Mouse (Mus musculus): ENCODE results near the gene Rtl10.
"Not testable (repeated sequence)": the region's sequence is repeated elsewhere in the genome, so short reads cannot be mapped to it uniquely, and the experiment has no call there.

Gene Rtl10

GRCm38 (mm10) chr16:18484386-18484785, 14.3 kb upstream of the Rtl10 start:
- DNase-seq, result peak in 1 of 2 experiments; percentile 19

GRCm38 (mm10) chr16:18484794-18485435, 13.8 kb upstream of the Rtl10 start:
- peak in 1 of 2 experiments; percentile 13 for DNase-seq

- no peak for DNase-seq
These were observed 12.6 kb upstream of the Rtl10 start for GRCm38 (mm10) chr16:18486126-18486525.

GRCm38 (mm10) chr16:18490281-18490680, 8.4 kb upstream of the Rtl10 start:
- no peak for DNase-seq

GRCm38 (mm10) chr16:18490894-18491293, 7.8 kb upstream of the Rtl10 start:
- no peak for DNase-seq

- DNase-seq, result peak; percentile 49 to 51
These were observed 711 bp upstream of the Rtl10 start for GRCm38 (mm10) chr16:18497865-18498515.

- DNase-seq, result peak; percentile 31 to 61
These were observed 295 bp downstream of the Rtl10 start for GRCm38 (mm10) chr16:18498996-18499395.

- no peak for DNase-seq
These were observed 2.8 kb downstream of the Rtl10 start for GRCm38 (mm10) chr16:18501531-18501930.

- DNase-seq, result no peak
These were observed 5.1 kb downstream of the Rtl10 start for GRCm38 (mm10) chr16:18503566-18504342.

- no peak for DNase-seq
These were observed 8.0 kb downstream of the Rtl10 start for GRCm38 (mm10) chr16:18506524-18507199.

- no peak for DNase-seq
These were observed 8.5 kb downstream of the Rtl10 start for GRCm38 (mm10) chr16:18507200-18507549.

GRCm38 (mm10) chr16:18511741-18512140, 13.0 kb downstream of the Rtl10 start:
- no peak for DNase-seq

- no peak for DNase-seq
These were observed 14.8 kb downstream of the Rtl10 start for GRCm38 (mm10) chr16:18513508-18513907.

GRCm38 (mm10) chr16:18518091-18518490, 19.4 kb downstream of the Rtl10 start:
- no peak for DNase-seq

- no peak for DNase-seq
These were observed 25.0 kb downstream of the Rtl10 start for GRCm38 (mm10) chr16:18523563-18524245.

GRCm38 (mm10) chr16:18528656-18529055, 30.0 kb downstream of the Rtl10 start:
- no peak for DNase-seq

- DNase-seq, result not testable (repeated sequence)
These were observed 34.4 kb downstream of the Rtl10 start for GRCm38 (mm10) chr16:18533061-18533460.

- DNase-seq, result no peak
These were observed 38.8 kb downstream of the Rtl10 start for GRCm38 (mm10) chr16:18537407-18537990.

- DNase-seq, result no peak
These were observed 40.6 kb downstream of the Rtl10 start for GRCm38 (mm10) chr16:18539281-18539680.

GRCm38 (mm10) chr16:18543151-18543829, 44.6 kb downstream of the Rtl10 start:
- DNase-seq, result no peak

GRCm38 (mm10) chr16:18547891-18548290, 49.2 kb downstream of the Rtl10 start:
- peak in 1 of 2 experiments; percentile 33 for DNase-seq
